Mouse (Mus musculus) heart, postnatal 0 days (tissue): Measurements from ENCODE around the gene Zfp473.

ENCODE experiments used
- CTCF ChIP-seq: IDR thresholded peaks from 2 replicates; pipeline ENCODE4 v1.5.1; 2016; ENCODE audit warnings: antibody characterized with exemption, control low read depth, low read depth
- EP300 ChIP-seq: IDR thresholded peaks from 2 replicates; pipeline ENCODE4 v1.6.1; 2016; ENCODE audit warnings: antibody characterized with exemption, low read depth

- no peak for TF ChIP-seq CTCF
- no peak for TF ChIP-seq EP300
These were observed 42.3 kb downstream of the Zfp473 start, which contains the start of gene Izumo2 for GRCm38 (mm10) chr7:44708574-44708973.
